ENCODE assay signal across 10 mouse cellular contexts in genomic region chr14:7943101-7943800, GRCm38 (mm10). TPM values are rescaled to one million over a fixed set of nuclear protein-coding genes. Genes with fewer than 3 reads are reported as not detected.
DNase-seq lines count a peak whose midpoint lies in the region; ATAC-seq and TF ChIP-seq lines count a peak whose summit lies in the region.
"Had no signal": no experiment of that assay in that cellular context is flagged by ENCODE, and none has a peak within 500 bp of the region (broad histone marks: within the 10 kb centered on the region; RNA-seq: fewer than 3 reads in every experiment).

No protein-coding gene starts in this region.

- H3K4me2 ChIP-seq in hindbrain, embryonic 15.5 days, result no peak overlapping the region
- H3K4me2 ChIP-seq in hindbrain, embryonic 12.5 days (replicated peaks), result no peak overlapping the region
- no peak overlapping the region for H3K4me2 ChIP-seq in forebrain, postnatal 0 days (ENCODE audit: low read depth)
- H3K4me2 ChIP-seq in myocyte (ENCODE audit: low read depth), result peak overlapping the region; percentile 10

- no peak overlapping the region for H3K4me3 ChIP-seq in hindbrain, embryonic 15.5 days
- no peak overlapping the region for H3K4me3 ChIP-seq in hindbrain, embryonic 12.5 days
- no peak overlapping the region for H3K4me3 ChIP-seq in forebrain, postnatal 0 days (ENCODE audit: low read depth, low read length)
- H3K4me3 ChIP-seq in myocyte, result no peak overlapping the region

- peak; percentile 80 for ATAC-seq in hindbrain, embryonic 15.5 days (ENCODE audit: low FRiP score, low read depth)
- ATAC-seq in hindbrain, embryonic 12.5 days (ENCODE audit: low FRiP score), result no peak
- peak; percentile 64 for ATAC-seq in forebrain, postnatal 0 days

- no peak for TF ChIP-seq POLR2A in myocyte (IDR thresholded peaks at IDR 0.05; ENCODE audit: insufficient read length, low read depth)

- WGBS in hindbrain, embryonic 15.5 days, result 70% methylated on average over 7 of the region's 7 CpGs
- WGBS in hindbrain, embryonic 12.5 days, result 78% methylated on average over 7 of the region's 7 CpGs
- 52% methylated on average over 7 of the region's 7 CpGs for WGBS in forebrain, postnatal 0 days

- H3K79me2 ChIP-seq in myocyte (ENCODE audit: control insufficient read depth, insufficient read depth), result no peaks in the 10 kb centered on the region

- peak overlapping the region; percentile 16; the same call in 1 of the 2 replicates for H3K27ac ChIP-seq in hindbrain, embryonic 15.5 days (replicated peaks)
- H3K27ac ChIP-seq in hindbrain, embryonic 12.5 days, result no peak overlapping the region
- H3K27ac ChIP-seq in forebrain, postnatal 0 days (ENCODE audit: low read depth, low read length), result no peak overlapping the region

- H3K9ac ChIP-seq in hindbrain, embryonic 15.5 days, result no peak overlapping the region
- no peak overlapping the region for H3K9ac ChIP-seq in hindbrain, embryonic 12.5 days
- no peak overlapping the region for H3K9ac ChIP-seq in forebrain, postnatal 0 days

- no peak overlapping the region for H3ac ChIP-seq in myocyte (ENCODE audit: control insufficient read depth, insufficient read length)

- TF ChIP-seq CTCF in forebrain, postnatal 0 days (IDR thresholded peaks at IDR 0.05; ENCODE audit: low read depth), result no peak

- H3K9me3 ChIP-seq in hindbrain, embryonic 15.5 days, result no peaks in the 10 kb centered on the region
- H3K9me3 ChIP-seq in hindbrain, embryonic 12.5 days (replicated peaks), result no peaks in the 10 kb centered on the region
- H3K9me3 ChIP-seq in forebrain, postnatal 0 days (ENCODE audit: low read length), result no peaks in the 10 kb centered on the region
- H3K9me3 ChIP-seq: G1E had no signal

- DNase-seq in adrenal gland, postnatal 10 days, result peak; percentile 80
- no peak for DNase-seq in forebrain, postnatal 0 days
- DNase-seq in kidney, postnatal 14 days, result peak; percentile 79
- DNase-seq in thymus, postnatal 36 days, result no peak
- no peak for DNase-seq in embryo, embryonic 10.5 days (ENCODE audit: low spot score)

- H3K4me1 ChIP-seq in hindbrain, embryonic 15.5 days (replicated peaks), result peaks cover 12% of the 10 kb centered on the region
- no peaks in the 10 kb centered on the region for H3K4me1 ChIP-seq in hindbrain, embryonic 12.5 days
- H3K4me1 ChIP-seq in forebrain, postnatal 0 days (ENCODE audit: insufficient read depth), result no peaks in the 10 kb centered on the region

- H3K36me3 ChIP-seq in hindbrain, embryonic 15.5 days, result peaks cover 54% of the 10 kb centered on the region
- H3K36me3 ChIP-seq in hindbrain, embryonic 12.5 days, result peaks cover 48% of the 10 kb centered on the region
- peaks cover 42% of the 10 kb centered on the region for H3K36me3 ChIP-seq in forebrain, postnatal 0 days (ENCODE audit: insufficient read depth)
- H3K36me3 ChIP-seq in myocyte (ENCODE audit: control insufficient read depth, insufficient read depth), result peaks cover 69% of the 10 kb centered on the region

- H3K27me3 ChIP-seq in hindbrain, embryonic 15.5 days, result no peaks in the 10 kb centered on the region
- H3K27me3 ChIP-seq in hindbrain, embryonic 12.5 days, result no peaks in the 10 kb centered on the region
- no peaks in the 10 kb centered on the region for H3K27me3 ChIP-seq in forebrain, postnatal 0 days (ENCODE audit: insufficient read depth, low read length)
- H3K27me3 ChIP-seq in myocyte (ENCODE audit: control insufficient read depth, insufficient read depth, insufficient read length), result no peaks in the 10 kb centered on the region

TF ChIP-seq in myocyte, 11 proteins besides CTCF, POLR2A, EP300 and RAD21:
- TF ChIP-seq MYOG (IDR thresholded peaks at IDR 0.05; ENCODE audit: control insufficient read depth in 1 of 3, insufficient read depth in 1 of 3, insufficient read length in 2 of 3, low read depth in 2 of 3) (peak in 1 of 3 experiments; percentile 52), POLR2AphosphoS2 (IDR thresholded peaks at IDR 0.05; ENCODE audit: insufficient read length, low read depth) (no peak), MYOD1 (IDR thresholded peaks at IDR 0.05; ENCODE audit: control insufficient read depth in 1 of 3, insufficient read length in 2 of 3, low read depth in 2 of 3) (peak in 1 of 3 experiments; percentile 57)

RNA-seq across cellular contexts. Expression of gene Gm45521, which starts 13.8 kb away (rescaled TPM):
- polyA plus RNA-seq in hindbrain, embryonic 15.5 days (2015; fragmentation: Nextera tagmentation; extraction: Ambion mirVana), result not detected in 2 replicates
- 0.67 TPM in 1 of 2 replicates, not detected in the other for polyA plus RNA-seq in hindbrain, embryonic 12.5 days (2016; fragmentation: Nextera tagmentation; extraction: Ambion mirVana)
- total RNA-seq in adrenal gland, postnatal 10 days (2021), result not detected
- 0.31 TPM in 1 of 2 replicates, not detected in the other for total RNA-seq in forebrain, postnatal 0 days (2014; rRNA removed)
- not detected in 2 replicates for polyA plus RNA-seq in forebrain, postnatal 0 days (2015; fragmentation: Nextera tagmentation; extraction: Ambion mirVana)
- not detected for polyA plus RNA-seq in myocyte (2012; fragmentation: generic; extraction: Trizol)
- total RNA-seq: G1E had no signal
- polyA plus RNA-seq: G1E; liver, embryonic 16.5 days had no signal

RNA-seq across cellular contexts. Expression of gene Dnase1l3, which starts 51.1 kb away (rescaled TPM):
- polyA plus RNA-seq in hindbrain, embryonic 15.5 days (2015; fragmentation: Nextera tagmentation; extraction: Ambion mirVana), result 0.04 and 0.12 TPM in 2 replicates
- 0.08 TPM in 1 of 2 replicates, not detected in the other for polyA plus RNA-seq in hindbrain, embryonic 12.5 days (2016; fragmentation: Nextera tagmentation; extraction: Ambion mirVana)
- 1 to 10 TPM; 4.2 to 7.8 TPM for total RNA-seq in adrenal gland, postnatal 10 days (2021)
- not detected in 2 replicates for total RNA-seq in forebrain, postnatal 0 days (2014; rRNA removed)
- 0.05 and 0.10 TPM in 2 replicates for polyA plus RNA-seq in forebrain, postnatal 0 days (2015; fragmentation: Nextera tagmentation; extraction: Ambion mirVana)
- polyA plus RNA-seq in myocyte (2012; fragmentation: generic; extraction: Trizol), result 0.86 TPM
- polyA plus RNA-seq: G1E had no signal

RNA-seq across cellular contexts. Expression of gene Abhd6, which starts 59.5 kb away (rescaled TPM):
- 34.5 and 36.1 TPM in 2 replicates for polyA plus RNA-seq in hindbrain, embryonic 15.5 days (2015; fragmentation: Nextera tagmentation; extraction: Ambion mirVana)
- 19.5 and 19.6 TPM in 2 replicates for polyA plus RNA-seq in hindbrain, embryonic 12.5 days (2016; fragmentation: Nextera tagmentation; extraction: Ambion mirVana)
- 10 to 100 TPM; 39.2 to 40.2 TPM for total RNA-seq in adrenal gland, postnatal 10 days (2021)
- total RNA-seq in forebrain, postnatal 0 days (2014; rRNA removed), result 8.0 and 11.2 TPM in 2 replicates
- polyA plus RNA-seq in forebrain, postnatal 0 days (2015; fragmentation: Nextera tagmentation; extraction: Ambion mirVana), result 28.5 and 36.2 TPM in 2 replicates
- 10.5 TPM for polyA plus RNA-seq in myocyte (2012; fragmentation: generic; extraction: Trizol)
- total RNA-seq: G1E had no signal
- polyA plus RNA-seq: G1E had no signal

Comparison
In these comparisons a context has a peak if more than half of its experiments do, and no peak if none do; other contexts are left out.
1. DNase-seq: peak in adrenal gland, postnatal 10 days (single experiment) and kidney, postnatal 14 days (single experiment); none in forebrain, postnatal 0 days (single experiment), thymus, postnatal 36 days (0 of 2) and embryo, embryonic 10.5 days (single experiment).